Mouse (Mus musculus): ENCODE results near the gene 2310057N15Rik.
"Not testable (repeated sequence)": the region's sequence is repeated elsewhere in the genome, so short reads cannot be mapped to it uniquely, and the experiment has no call there.

2310057N15Rik gene

GRCm38 (mm10) chr16:88774106-88774505 lies at the start of gene 2310057N15Rik:
Gene 2310057N15Rik (minus strand): TSS chr16:88774206.
- no peak for DNase-seq

- DNase-seq: no peak
Measured at GRCm38 (mm10) chr16:88823736-88824135, 49.7 kb upstream of the 2310057N15Rik start.

GRCm38 (mm10) chr16:88820066-88820465 lies 46.1 kb upstream of the 2310057N15Rik start, which contains the start of gene Krtap15:
Gene Krtap15 (plus strand): TSS chr16:88820215.
- no peak for DNase-seq

- no peak for DNase-seq
Measured at GRCm38 (mm10) chr16:88811827-88812226, 37.8 kb upstream of the 2310057N15Rik start, which contains the start of gene Gm20741. Gene Gm20741 (minus strand): TSS chr16:88812220.

GRCm38 (mm10) chr16:88786786-88787185 lies 12.8 kb upstream of the 2310057N15Rik start:
- no peak for DNase-seq

GRCm38 (mm10) chr16:88777596-88777995 lies 3.6 kb upstream of the 2310057N15Rik start, which contains the start of gene Gm5965:
Gene Gm5965 (plus strand): TSS chr16:88777896.
- no peak for DNase-seq

GRCm38 (mm10) chr16:88758547-88758946 lies 15.5 kb downstream of the 2310057N15Rik start, which contains the start of gene 2310034C09Rik:
Gene 2310034C09Rik (plus strand): TSS chr16:88758847.
- DNase-seq: not testable (repeated sequence)

- DNase-seq: not testable (repeated sequence)
Measured at GRCm38 (mm10) chr16:88751535-88751934, 22.5 kb downstream of the 2310057N15Rik start, which contains the start of gene Krtap13. Gene Krtap13 (minus strand): TSS chr16:88751635.

- no peak for DNase-seq
Measured at GRCm38 (mm10) chr16:88747943-88748342, 26.1 kb downstream of the 2310057N15Rik start.

GRCm38 (mm10) chr16:88744750-88745340 lies 29.2 kb downstream of the 2310057N15Rik start:
- DNase-seq: no peak

GRCm38 (mm10) chr16:88735391-88735790 lies 38.6 kb downstream of the 2310057N15Rik start:
- no peak for DNase-seq

GRCm38 (mm10) chr16:88728812-88729275 lies 45.2 kb downstream of the 2310057N15Rik start, which contains the start of gene Krtap13-1:
Gene Krtap13-1 (plus strand): TSS chr16:88728862.
- no peak for DNase-seq
